Mouse (Mus musculus) frontal cortex, postnatal 36 days (tissue): ENCODE measurements at regions not wholly inside any gene's neighbourhood (a gene's known extent, or its start where the extent isn't known, plus 50 kb on each side); places are given as distances from the start of the nearest gene placed in this dataset.

Experiments used
- DNase-seq, 2 experiments: peaks; one replicate each; pipeline ENCODE4 v3.0.0; 2022; ENCODE audit warnings: low spot score in 2 of 2

- DNase-seq: peak; percentile 11 to 35
These were observed 284.3 kb downstream of the 3100002H09Rik start for GRCm38 (mm10) chr4:124326301-124326700.

GRCm38 (mm10) chr4:124323589-124323988, 287.0 kb downstream of the 3100002H09Rik start:
- DNase-seq: no peak

- no peak for DNase-seq
These were observed 289.4 kb downstream of the 3100002H09Rik start for GRCm38 (mm10) chr4:124321221-124321620.

GRCm38 (mm10) chr4:124317042-124317441, 293.6 kb downstream of the 3100002H09Rik start:
- DNase-seq: no peak

GRCm38 (mm10) chr4:124311657-124312056, 298.9 kb downstream of the 3100002H09Rik start:
- DNase-seq: no peak

- no peak for DNase-seq
These were observed 300.0 kb downstream of the 3100002H09Rik start for GRCm38 (mm10) chr4:124310594-124310993.

GRCm38 (mm10) chr4:124305871-124306555, 304.6 kb downstream of the 3100002H09Rik start:
- peak; percentile 11 to 13 for DNase-seq

GRCm38 (mm10) chr4:124302950-124303349, 307.7 kb downstream of the 3100002H09Rik start:
- DNase-seq: peak; percentile 45 to 62

- no peak for DNase-seq
These were observed 311.8 kb downstream of the 3100002H09Rik start for GRCm38 (mm10) chr4:124298667-124299437.

GRCm38 (mm10) chr4:124292254-124292653, 318.3 kb downstream of the 3100002H09Rik start:
- DNase-seq: no peak

GRCm38 (mm10) chr4:124291767-124292166, 318.8 kb downstream of the 3100002H09Rik start:
- DNase-seq: no peak

GRCm38 (mm10) chr4:124287471-124287870, 323.1 kb downstream of the 3100002H09Rik start:
- no peak for DNase-seq

GRCm38 (mm10) chr4:124278681-124279080, 331.9 kb downstream of the 3100002H09Rik start:
- no peak for DNase-seq

- peak; percentile 3 to 17 for DNase-seq
These were observed 333.0 kb downstream of the 3100002H09Rik start for GRCm38 (mm10) chr4:124277456-124278181.

GRCm38 (mm10) chr4:124276741-124277455, 333.7 kb downstream of the 3100002H09Rik start:
- peak; percentile 14 to 23 for DNase-seq

GRCm38 (mm10) chr4:124272002-124272401, 338.6 kb downstream of the 3100002H09Rik start:
- DNase-seq: no peak

GRCm38 (mm10) chr4:124268404-124268803, 342.2 kb downstream of the 3100002H09Rik start:
- DNase-seq: no peak

- no peak for DNase-seq
These were observed 344.0 kb downstream of the 3100002H09Rik start for GRCm38 (mm10) chr4:124266573-124266972.

GRCm38 (mm10) chr4:124265527-124265926, 345.1 kb downstream of the 3100002H09Rik start:
- DNase-seq: peak; percentile 57 to 66

- DNase-seq: no peak
These were observed 339.2 kb upstream of the 4930535I16Rik start for GRCm38 (mm10) chr4:124257006-124257405.

GRCm38 (mm10) chr4:124256515-124256914, 338.7 kb upstream of the 4930535I16Rik start:
- DNase-seq: no peak

- DNase-seq: no peak
These were observed 337.3 kb upstream of the 4930535I16Rik start for GRCm38 (mm10) chr4:124255183-124255543.
